Mouse (Mus musculus) G1E-ER4 (cell line): ENCODE data around the gene Ppm1h. TPM values are rescaled to one million over a fixed set of nuclear protein-coding genes. Genes with fewer than 3 reads are reported as not detected.

Source experiments
- GATA1 ChIP-seq: IDR thresholded peaks from one replicate; pipeline ENCODE4 v1.8.0; 2012; ENCODE audit warnings: low read length, inconsistent platforms
- polyA plus RNA-seq: library from polyadenylated mRNA; stranded (reverse); fragments of >175 nt; gene quantifications from 2 replicates; pipeline ENCODE4 v1.2.3, GENCODE M21; 2012

The Ppm1h gene
- polyA plus RNA-seq, 1 experiment: not detected

- TF ChIP-seq GATA1: no peak
Measured at GRCm38 (mm10) chr10:122984531-122985251, 306.1 kb downstream of the Ppm1h start.

GRCm38 (mm10) chr10:122985252-122985514 is 306.6 kb downstream of the Ppm1h start:
- no peak for TF ChIP-seq GATA1

GRCm38 (mm10) chr10:122985515-122986319 is 307.2 kb downstream of the Ppm1h start:
- TF ChIP-seq GATA1: no peak

- TF ChIP-seq GATA1: no peak
Measured at GRCm38 (mm10) chr10:122986320-122987225, 308.0 kb downstream of the Ppm1h start.

GRCm38 (mm10) chr10:122987671-122988128 is 309.1 kb downstream of the Ppm1h start:
- no peak for TF ChIP-seq GATA1

GRCm38 (mm10) chr10:122988372-122988771 is 309.8 kb downstream of the Ppm1h start:
- no peak for TF ChIP-seq GATA1

GRCm38 (mm10) chr10:122989916-122990315 is 311.4 kb downstream of the Ppm1h start:
- TF ChIP-seq GATA1: no peak

- TF ChIP-seq GATA1: no peak
Measured at GRCm38 (mm10) chr10:122990606-122991005, 312.0 kb downstream of the Ppm1h start.

- no peak for TF ChIP-seq GATA1
Measured at GRCm38 (mm10) chr10:122991053-122991452, 312.5 kb downstream of the Ppm1h start.

GRCm38 (mm10) chr10:122991648-122992047 is 313.1 kb downstream of the Ppm1h start:
- TF ChIP-seq GATA1: no peak

GRCm38 (mm10) chr10:122994402-122995107 is 316.0 kb downstream of the Ppm1h start:
- no peak for TF ChIP-seq GATA1

Other genes with a start within 250 kb of the Ppm1h start
- not detected in 2 replicates for gene Avpr1a, start 230.3 kb upstream of the Ppm1h start, polyA plus RNA-seq